Mouse (Mus musculus): Measurements from ENCODE around the gene Nebl. TPM values are rescaled to one million over a fixed set of nuclear protein-coding genes. Genes with fewer than 3 reads are reported as not detected.
A peak's percentile ranks its signal among the peaks of the same experiment; 100 is the strongest.

Gene Nebl
- total RNA-seq (2021): 100 to 1,000 TPM; 335 to 343 TPM
- long read RNA-seq, experiment 1, partial matches to known transcripts: 15 of 48 reads
- long read RNA-seq, experiment 1, other reads (novel, unspliced or antisense): 31 of 48 reads
- long read RNA-seq, experiment 2, partial matches to known transcripts: 7 of 20 reads
- long read RNA-seq, experiment 2, other reads (novel, unspliced or antisense): 13 of 20 reads

GRCm38 (mm10) chr2:17730957-17731830, at the start of gene Nebl:
Gene Nebl (minus strand): TSS chr2:17731464.
- DNase-seq: peak; percentile 25 to 40

- no peak for DNase-seq
Observed at GRCm38 (mm10) chr2:17770246-17770825, 39.1 kb upstream of the Nebl start.

- no peak for DNase-seq
Observed at GRCm38 (mm10) chr2:17769242-17769755, 38.0 kb upstream of the Nebl start.

GRCm38 (mm10) chr2:17756271-17756670, 25.0 kb upstream of the Nebl start:
- DNase-seq: no peak

GRCm38 (mm10) chr2:17742051-17742763, 10.9 kb upstream of the Nebl start:
- peak; percentile 22 to 37 for DNase-seq

- peak; percentile 4 to 16 for DNase-seq
Observed at GRCm38 (mm10) chr2:17741555-17741954, 10.3 kb upstream of the Nebl start.

GRCm38 (mm10) chr2:17740454-17740853, 9.2 kb upstream of the Nebl start:
- DNase-seq: no peak

GRCm38 (mm10) chr2:17732210-17732609, 946 bp upstream of the Nebl start:
- DNase-seq: no peak

GRCm38 (mm10) chr2:17731831-17732200, 552 bp upstream of the Nebl start:
- no peak for DNase-seq

- DNase-seq: peak in 1 of 2 experiments; percentile 5
Observed at GRCm38 (mm10) chr2:17730648-17730956, 662 bp downstream of the Nebl start.

- DNase-seq: peak in 1 of 2 experiments; percentile 8
Observed at GRCm38 (mm10) chr2:17729770-17730647, 1.3 kb downstream of the Nebl start.

GRCm38 (mm10) chr2:17724405-17724804, 6.9 kb downstream of the Nebl start:
- DNase-seq: no peak

GRCm38 (mm10) chr2:17723268-17724019, 7.8 kb downstream of the Nebl start:
- DNase-seq: peak in 1 of 2 experiments; percentile 17

- no peak for DNase-seq
Observed at GRCm38 (mm10) chr2:17721177-17721715, 10.0 kb downstream of the Nebl start.

- DNase-seq: no peak
Observed at GRCm38 (mm10) chr2:17718281-17718680, 13.0 kb downstream of the Nebl start.

- DNase-seq: no peak
Observed at GRCm38 (mm10) chr2:17717200-17717599, 14.1 kb downstream of the Nebl start.

GRCm38 (mm10) chr2:17715149-17715767, 16.0 kb downstream of the Nebl start:
- no peak for DNase-seq

- DNase-seq: no peak
Observed at GRCm38 (mm10) chr2:17714661-17715060, 16.6 kb downstream of the Nebl start.

GRCm38 (mm10) chr2:17714124-17714523, 17.1 kb downstream of the Nebl start:
- no peak for DNase-seq

GRCm38 (mm10) chr2:17711216-17711615, 20.0 kb downstream of the Nebl start:
- no peak for DNase-seq
